Mouse (Mus musculus): Measurements from ENCODE around the gene Mapk8.

The Mapk8 gene

DNA sequence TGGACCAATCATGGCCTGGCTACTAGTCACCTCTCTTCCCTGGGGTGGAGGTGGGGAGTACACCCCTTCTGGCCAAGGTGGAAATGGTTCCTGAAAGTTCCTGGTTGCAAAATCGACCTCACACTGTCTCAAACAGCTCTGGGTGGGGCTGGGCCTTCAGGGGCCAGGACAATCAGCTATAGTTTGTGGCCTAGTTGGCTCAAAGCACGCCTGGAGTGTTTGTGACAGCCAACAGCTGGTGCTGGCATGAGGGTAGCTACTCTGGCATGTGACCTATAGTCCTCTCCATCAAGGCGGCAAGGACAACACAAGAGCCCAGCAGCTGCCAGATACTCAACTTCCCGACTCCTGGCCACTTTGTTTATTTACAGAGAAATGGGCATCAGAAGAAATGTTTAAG, 99.2 kb downstream of the Mapk8 start:
- DNase-seq, result no peak

DNA sequence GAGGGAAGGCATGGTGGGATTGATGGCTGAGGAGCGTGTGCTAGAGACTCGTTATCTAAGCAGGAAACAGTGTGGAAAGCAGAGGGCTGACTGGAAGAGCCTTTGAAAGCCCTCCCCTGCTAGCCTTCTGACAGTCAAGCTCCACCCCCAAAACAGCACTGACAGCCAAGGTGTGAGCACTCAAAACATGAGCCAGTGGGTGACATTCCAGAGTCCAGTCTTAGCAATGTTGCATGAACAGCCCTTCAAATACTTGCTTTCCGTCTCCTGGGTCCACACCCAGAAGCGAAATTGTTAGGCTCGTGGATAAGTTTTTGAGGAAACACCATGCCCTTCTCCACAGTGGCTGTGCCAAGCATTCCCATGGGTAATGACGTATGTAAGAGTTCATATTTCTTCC, 100.4 kb downstream of the Mapk8 start:
- no peak for DNase-seq

DNA sequence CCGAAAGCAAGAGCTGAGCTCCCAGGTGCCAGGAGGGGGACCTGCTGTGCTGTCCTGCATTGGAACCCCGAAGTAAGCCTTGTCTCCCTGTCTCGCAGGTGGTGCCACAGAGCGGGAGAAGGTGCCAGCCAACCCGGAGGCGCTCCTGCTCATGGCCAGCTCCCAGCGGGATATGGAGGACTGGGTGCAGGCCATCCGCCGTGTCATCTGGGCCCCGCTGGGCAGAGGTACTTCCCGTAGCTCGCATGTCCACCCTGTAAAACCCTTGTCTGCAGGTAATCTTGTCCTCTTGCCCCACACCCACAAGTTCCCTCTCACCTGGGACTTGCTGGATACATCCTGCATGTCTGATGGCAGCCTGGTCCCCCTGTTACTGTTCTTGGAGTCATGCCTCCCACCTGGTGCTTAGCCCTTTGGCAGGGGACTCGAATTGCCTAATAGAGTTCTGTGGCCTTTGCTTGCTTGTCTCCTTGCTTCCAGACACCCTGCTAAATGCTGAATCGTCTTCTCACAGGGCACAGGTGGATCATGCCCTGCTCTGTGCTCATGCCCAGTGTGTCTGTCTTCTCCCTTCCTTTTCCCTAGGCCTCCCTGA, 103.7 kb downstream of the Mapk8 start:
- no peak for DNase-seq

DNA sequence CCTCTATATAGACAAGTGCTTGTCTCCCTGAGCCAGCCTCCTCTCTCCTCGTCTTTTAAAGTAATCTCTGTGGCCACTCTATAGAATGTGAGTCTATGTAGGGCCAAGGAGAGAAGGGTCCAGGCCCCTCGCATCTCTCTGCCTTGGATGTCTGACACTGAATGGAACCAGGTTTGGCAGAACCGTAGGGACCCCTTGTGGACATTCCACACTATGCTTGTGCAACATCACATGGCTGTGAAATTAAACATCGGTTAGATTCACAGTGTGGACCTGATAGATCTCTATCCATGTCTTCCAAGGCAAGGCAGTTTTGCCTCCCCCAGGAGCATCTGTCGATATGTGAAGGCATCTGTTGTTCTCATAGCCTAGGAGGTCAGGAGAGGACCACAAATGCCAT, 108.3 kb downstream of the Mapk8 start:
- no peak for DNase-seq

DNA sequence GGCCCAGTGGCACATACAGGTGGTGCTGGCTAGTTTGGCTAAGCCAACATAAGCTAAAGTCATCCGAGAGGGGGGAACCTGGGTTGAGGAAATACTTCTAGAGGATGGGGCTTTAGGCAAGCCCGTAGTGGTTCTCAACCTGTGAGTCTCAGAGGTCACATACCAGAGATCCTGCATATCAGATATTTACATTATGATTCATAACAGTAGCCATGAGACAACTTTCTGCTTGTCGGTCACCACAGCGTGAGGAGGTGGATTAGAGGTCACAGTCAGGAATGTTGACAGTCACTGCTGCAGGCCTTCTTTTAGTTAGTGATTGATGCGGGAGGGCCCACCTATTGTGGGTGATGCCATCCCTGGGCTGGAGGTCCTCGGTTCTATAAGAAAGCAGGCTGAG, 111.2 kb downstream of the Mapk8 start:
- no peak for DNase-seq

DNA sequence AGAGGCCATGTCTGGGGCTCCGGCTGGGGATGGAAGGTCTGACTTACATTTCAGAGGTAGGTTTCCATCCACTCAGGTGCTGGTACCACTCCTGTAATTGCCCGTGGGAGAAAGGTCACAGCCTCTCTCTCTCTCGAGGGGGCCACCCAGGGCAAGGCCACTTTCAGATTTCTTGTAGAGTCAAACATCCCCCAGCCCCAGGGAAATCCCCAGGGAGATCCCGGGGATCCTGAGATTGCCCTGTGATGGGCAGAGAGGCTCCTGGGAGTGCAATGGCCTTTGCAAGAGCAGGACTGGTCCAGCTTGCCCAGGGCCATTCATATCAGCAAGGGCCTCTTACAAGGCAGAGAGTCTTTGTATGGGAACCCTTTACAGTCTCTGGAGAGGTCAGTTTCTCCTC, 112.6 kb downstream of the Mapk8 start:
- DNase-seq, result no peak

DNA sequence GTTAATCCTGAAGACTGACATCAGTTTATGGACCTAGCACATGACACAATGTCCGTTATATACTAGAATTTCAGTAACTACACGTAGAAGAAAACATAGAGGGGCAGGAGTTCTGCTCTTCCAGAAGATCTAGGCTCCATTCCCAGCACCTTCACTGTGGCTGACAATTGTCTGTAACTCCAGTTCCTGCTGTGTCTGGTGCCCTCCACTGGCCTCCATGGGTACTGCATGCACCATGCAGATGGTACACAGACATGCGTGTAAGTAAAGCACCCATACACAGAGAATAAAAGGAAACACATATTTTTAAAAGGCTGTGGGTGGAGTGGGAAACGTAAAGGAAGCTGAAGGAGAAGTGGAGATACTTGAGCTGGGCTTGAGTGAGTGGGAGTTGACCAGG, 113.1 kb downstream of the Mapk8 start:
- no peak for DNase-seq

DNA sequence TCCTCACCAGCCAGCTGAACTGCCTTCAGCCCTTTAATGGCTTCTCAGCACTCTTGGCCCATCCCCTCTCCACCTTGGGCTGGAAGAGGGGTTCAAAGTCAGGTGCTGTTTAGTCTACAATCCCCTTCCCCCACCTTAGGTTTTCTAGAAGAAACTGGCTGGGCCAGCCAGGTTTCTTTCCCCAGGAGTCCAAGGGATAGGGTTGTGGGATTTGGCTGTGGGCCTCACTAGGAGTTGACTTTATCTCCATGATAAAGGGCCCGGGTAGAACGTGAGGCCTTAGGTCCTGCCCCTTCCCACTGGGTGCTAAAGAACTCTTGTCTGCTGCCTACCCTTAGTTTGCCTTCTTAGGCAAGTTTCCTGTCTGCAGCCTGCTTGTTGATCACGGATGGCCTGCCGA, 115.3 kb downstream of the Mapk8 start:
- DNase-seq, result no peak

DNA sequence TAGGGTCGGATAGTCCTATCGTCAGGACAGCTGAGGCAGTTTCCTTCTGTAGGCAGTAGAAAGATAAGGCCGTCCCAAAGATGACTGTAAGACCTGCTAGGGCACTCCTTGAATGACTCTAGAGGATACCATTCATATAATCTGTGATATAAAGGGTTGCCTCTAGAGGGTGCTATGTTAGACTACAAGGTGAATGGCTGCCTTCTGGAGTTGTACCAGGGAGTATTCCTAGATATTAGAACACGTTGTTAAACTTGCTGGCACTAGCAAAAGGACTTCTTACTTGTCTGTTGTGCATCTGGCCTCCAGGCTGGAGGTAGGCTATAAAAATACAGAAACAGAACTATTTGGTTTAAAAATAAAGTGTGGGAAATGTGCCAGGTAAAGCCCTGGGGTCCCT, 116.0 kb downstream of the Mapk8 start:
- no peak for DNase-seq

DNA sequence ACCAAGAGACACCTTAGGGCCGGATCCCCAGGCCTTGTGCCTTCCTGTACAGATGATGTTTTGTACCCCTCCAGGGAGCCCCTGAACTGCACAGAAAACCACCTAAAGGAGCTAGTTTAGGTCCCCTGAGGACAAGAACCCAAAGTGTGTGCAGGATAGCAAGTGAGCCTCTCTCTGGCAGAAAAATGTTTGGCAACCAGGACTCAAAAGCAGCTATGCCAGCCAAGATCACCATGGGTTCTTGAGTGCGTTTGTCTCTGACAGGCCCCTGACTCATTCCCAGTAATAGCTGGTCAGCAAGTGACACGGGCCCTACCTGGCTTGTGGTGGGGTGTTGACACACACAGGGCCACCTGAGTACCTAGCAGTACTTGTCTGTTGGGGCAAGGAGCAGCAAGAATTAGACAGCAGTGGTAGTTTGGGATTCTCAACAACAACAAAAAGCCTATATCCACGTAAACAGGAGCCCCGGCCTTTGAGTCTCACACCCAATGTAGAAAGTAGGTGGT, 117.6 kb downstream of the Mapk8 start:
- DNase-seq, result no peak

DNA sequence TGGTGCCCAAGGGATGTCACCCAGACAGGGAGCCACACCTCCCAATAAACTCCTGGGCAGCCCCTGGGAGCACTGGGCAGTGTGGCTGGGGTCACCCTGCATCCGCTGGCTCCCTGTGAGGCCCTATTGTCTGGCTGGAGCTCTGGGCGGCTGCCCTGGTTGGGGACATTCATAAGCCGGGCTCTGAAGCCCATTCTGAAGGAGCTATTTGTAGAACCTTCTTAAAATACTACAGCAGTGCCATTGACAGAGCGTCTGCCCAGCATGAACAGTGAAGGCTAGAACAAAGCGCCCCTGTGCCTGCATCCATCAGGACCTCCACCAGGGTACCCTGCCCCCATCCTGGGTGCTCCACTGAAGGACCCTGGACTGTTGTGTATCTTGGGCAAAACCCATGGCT, 118.6 kb downstream of the Mapk8 start:
- peak; percentile 57 for DNase-seq
